ENCODE assay signal across 17 mouse cellular contexts in the genomic region with DNA sequence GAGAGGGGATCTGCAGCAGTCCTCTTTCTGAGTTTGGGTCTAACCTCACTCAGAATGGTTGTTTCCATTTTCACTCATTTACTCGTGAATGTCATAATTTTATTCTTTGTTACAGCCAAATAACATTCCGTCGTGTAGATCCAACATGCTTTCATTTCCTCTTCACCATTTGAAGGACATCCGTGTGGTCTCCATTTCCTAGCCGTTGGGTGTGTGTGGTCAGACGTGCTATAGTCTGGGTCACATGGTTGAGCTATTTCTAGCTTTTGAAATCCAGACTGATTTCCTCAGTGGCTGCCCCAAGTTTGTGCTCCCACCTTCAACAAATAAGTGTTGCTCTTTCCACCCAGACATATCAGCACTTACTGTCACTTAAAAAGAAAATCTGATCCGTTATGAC.
"Had no signal": no experiment of that assay in that cellular context is flagged by ENCODE, and none has a peak within 500 bp of the region (broad histone marks: within the 10 kb centered on the region; RNA-seq: fewer than 3 reads in every experiment).

No protein-coding gene starts in this region.

- DNase-seq: gastrocnemius, adult 2 months; gastrocnemius, postnatal 10 days; gastrocnemius, postnatal 25 days; heart, adult 2 months; heart, postnatal 14 days; heart, postnatal 36 days; kidney, adult 11 months; kidney, adult 2 months; kidney, adult 9 months; kidney, postnatal 14 days; kidney, postnatal 36 days; layer of hippocampus, adult 9-11 months; layer of hippocampus, postnatal 36 days; liver; liver, embryonic 13.5 days had no signal

- ATAC-seq: hindbrain, postnatal 0 days; intestine, embryonic 16.5 days had no signal
